Mouse (Mus musculus): ENCODE results near the gene Gm28043. TPM values are rescaled to one million over a fixed set of nuclear protein-coding genes. Genes with fewer than 3 reads are reported as not detected.

Gene Gm28043
- polyA plus RNA-seq, 1 experiment, result 1.2 TPM

DNA sequence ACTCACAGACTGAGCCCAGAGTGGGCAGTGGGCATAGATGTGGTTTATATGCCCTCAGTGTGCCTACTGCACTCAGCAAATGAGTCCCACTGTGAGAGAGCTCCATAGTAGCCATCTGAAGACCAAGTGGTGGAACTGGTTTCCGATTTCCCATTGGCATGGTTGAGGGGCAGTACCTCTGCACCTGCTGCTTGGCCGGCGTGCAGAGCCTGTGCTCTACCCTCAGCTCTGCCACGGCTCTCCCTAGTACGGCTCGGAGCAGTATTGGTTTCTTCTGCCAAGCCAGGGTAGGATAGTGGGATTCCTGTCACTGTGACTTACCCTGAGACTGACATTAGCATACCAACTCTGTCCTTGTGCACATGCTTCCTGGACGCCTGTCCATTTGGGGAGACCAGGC is 85.9 kb downstream of the Gm28043 start:
- no peak for DNase-seq
- Histone ChIP-seq H3K4me3 (replicated peaks; ENCODE audit: extremely low read depth, low read depth, low read length) (no peak overlapping the region), H3K4me1 (ENCODE audit: control insufficient read depth, insufficient read depth, low read length) (no peaks in the 10 kb centered on the region)
- WGBS, result 91% methylated on average over 7 of the region's 7 CpGs
- TF ChIP-seq POLR2A (IDR thresholded peaks at IDR 0.05; ENCODE audit: borderline replicate concordance, extremely low read depth, low read depth, low read length), result no peak
- no peak for TF ChIP-seq CTCF (IDR thresholded peaks at IDR 0.05; ENCODE audit: insufficient read depth, low read length)

DNA sequence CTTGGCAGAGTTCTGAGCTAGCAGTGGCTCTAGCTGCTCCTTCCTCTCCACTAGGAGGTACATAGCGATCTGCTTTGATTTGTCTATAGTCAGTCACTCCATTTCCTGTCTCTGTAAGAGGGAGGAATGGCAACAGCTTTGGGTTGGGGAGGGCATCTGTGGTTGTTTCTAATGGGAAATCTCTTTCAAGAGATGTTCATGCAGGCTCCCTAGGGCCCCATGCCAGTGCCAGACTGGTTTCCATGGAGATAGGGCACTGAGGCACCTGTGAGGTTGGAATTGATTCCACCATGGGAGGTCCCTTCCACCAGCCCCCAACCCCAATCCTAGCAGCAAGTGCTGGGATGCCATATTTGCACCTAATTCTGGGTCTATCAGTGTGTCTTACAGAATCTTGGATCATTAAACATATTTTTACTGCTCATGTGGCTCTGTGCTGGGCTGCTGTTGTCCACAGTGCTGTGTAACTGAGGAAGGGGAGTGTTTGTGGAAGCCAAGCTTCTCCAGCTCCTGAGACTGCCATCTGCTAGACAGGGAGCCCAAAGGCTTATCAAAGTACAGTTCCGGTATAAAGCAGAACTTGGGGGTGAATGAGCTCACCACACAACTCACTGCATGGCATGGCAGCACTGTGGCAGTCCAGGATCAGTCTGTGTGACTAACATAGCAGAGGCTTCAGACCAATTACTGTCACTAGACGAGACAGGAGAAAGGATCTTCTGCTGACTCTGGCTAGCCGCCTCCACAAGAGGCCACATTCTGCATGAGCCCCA is 88.4 kb downstream of the Gm28043 start:
- DNase-seq, result no peak
- Histone ChIP-seq H3K4me1 (ENCODE audit: control insufficient read depth, insufficient read depth, low read length) (no peaks in the 10 kb centered on the region), H3K4me3 (replicated peaks; ENCODE audit: extremely low read depth, low read depth, low read length) (no peak overlapping the region)
- WGBS, result 78% methylated on average over 4 of the region's 4 CpGs
- no peak for TF ChIP-seq POLR2A (IDR thresholded peaks at IDR 0.05; ENCODE audit: borderline replicate concordance, extremely low read depth, low read depth, low read length)
- TF ChIP-seq CTCF (IDR thresholded peaks at IDR 0.05; ENCODE audit: insufficient read depth, low read length), result no peak

DNA sequence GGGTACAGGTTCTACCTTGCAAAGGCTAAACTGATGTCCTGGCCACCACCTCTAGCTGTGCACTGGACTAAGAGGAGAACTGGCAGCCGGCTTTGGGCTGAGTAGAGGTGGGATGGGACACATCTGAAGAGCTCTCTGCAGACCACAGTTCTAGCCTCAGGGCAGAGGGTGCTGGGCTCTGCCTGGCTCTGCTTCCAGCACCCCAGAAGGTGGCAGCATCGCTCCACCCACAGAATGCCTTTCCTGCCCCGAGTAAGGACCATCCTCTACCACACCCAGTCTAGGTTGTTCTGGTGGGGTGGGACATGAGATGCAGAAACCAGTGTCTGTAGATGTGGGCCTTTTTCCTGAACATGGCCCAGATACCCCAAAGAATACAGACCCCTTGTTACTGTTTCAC is 90.1 kb downstream of the Gm28043 start:
- peak; percentile 58 for TF ChIP-seq CTCF (IDR thresholded peaks at IDR 0.05; ENCODE audit: insufficient read depth, low read length)
- TF ChIP-seq POLR2A (IDR thresholded peaks at IDR 0.05; ENCODE audit: borderline replicate concordance, extremely low read depth, low read depth, low read length), result no peak
- 37% methylated on average over 3 of the region's 3 CpGs for WGBS

GRCm38 (mm10) chr17:29705881-29706280 is 91.2 kb downstream of the Gm28043 start:
- TF ChIP-seq POLR2A (IDR thresholded peaks at IDR 0.05; ENCODE audit: borderline replicate concordance, extremely low read depth, low read depth, low read length), result no peak
- TF ChIP-seq CTCF (IDR thresholded peaks at IDR 0.05; ENCODE audit: insufficient read depth, low read length), result no peak
- no peak overlapping the region for H3K4me3 ChIP-seq (replicated peaks; ENCODE audit: extremely low read depth, low read depth, low read length)
- DNase-seq, result no peak
- 71% methylated on average over 5 of the region's 5 CpGs for whole genome bisulfite sequencing
- H3K4me1 ChIP-seq (ENCODE audit: control insufficient read depth, insufficient read depth, low read length), result no peaks in the 10 kb centered on the region

More for the DNA sequence above, 90.1 kb downstream of the Gm28043 start:
- Histone ChIP-seq H3K4me1 (ENCODE audit: control insufficient read depth, insufficient read depth, low read length) (no peaks in the 10 kb centered on the region), H3K4me3 (replicated peaks; ENCODE audit: extremely low read depth, low read depth, low read length) (no peak overlapping the region)
- DNase-seq, result no peak

DNA sequence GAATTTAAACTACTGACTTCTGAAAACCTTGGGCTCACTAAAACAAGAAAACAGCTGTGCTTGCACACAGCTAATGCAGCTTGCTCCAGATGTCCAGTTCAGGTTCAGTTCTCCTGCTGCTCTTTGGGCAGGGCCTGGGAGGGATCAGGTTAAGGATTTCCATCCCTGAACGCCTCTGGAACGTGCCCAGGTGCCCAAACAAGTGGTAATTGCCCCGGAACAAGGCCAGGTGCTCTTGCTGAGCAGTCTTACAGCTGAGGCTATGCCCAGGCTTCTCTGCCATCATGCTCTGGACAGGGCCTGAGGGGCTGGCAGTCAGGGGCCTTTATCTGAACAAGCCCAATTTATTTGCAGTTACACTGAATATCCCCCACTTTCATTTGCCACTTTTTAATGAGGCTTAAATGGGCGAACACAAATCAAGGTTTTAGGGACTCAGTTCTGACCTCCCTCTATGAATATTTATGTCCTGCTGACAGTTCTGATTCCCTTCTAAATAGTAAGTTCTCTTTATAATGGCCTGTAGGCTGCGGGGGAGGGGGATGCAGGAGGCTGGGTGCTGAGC is 92.4 kb downstream of the Gm28043 start:
- TF ChIP-seq POLR2A (IDR thresholded peaks at IDR 0.05; ENCODE audit: borderline replicate concordance, extremely low read depth, low read depth, low read length), result no peak
- TF ChIP-seq CTCF (IDR thresholded peaks at IDR 0.05; ENCODE audit: insufficient read depth, low read length), result no peak
- no peak for DNase-seq
- Histone ChIP-seq H3K4me1 (ENCODE audit: control insufficient read depth, insufficient read depth, low read length) (no peaks in the 10 kb centered on the region), H3K4me3 (replicated peaks; ENCODE audit: extremely low read depth, low read depth, low read length) (no peak overlapping the region)
- 76% methylated on average over 5 of the region's 5 CpGs for WGBS

DNA sequence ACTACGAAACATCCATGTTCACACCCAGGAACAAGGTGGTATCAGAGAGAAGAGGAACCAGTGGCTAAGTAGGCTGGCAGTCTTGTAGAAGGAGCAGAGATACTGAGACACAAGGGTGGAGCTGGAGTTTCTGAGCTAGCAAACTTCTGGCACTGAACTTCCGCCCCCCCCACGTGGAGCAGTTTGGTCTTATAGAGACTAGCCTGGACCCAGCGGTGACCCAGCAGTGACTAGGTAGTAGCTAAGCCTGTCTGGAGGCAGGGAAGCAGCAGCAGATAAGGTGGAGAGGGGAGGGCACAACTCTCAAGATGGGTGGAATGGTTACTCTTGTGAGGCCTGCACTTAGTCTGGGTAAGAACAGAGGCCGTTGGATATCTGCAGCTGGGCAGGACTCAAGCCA is 94.1 kb downstream of the Gm28043 start:
- Histone ChIP-seq H3K4me1 (ENCODE audit: control insufficient read depth, insufficient read depth, low read length) (no peaks in the 10 kb centered on the region), H3K4me3 (replicated peaks; ENCODE audit: extremely low read depth, low read depth, low read length) (no peak overlapping the region)
- TF ChIP-seq POLR2A (IDR thresholded peaks at IDR 0.05; ENCODE audit: borderline replicate concordance, extremely low read depth, low read depth, low read length), result no peak
- TF ChIP-seq CTCF (IDR thresholded peaks at IDR 0.05; ENCODE audit: insufficient read depth, low read length), result no peak
- 73% methylated on average over 5 of the region's 5 CpGs for WGBS
- no peak for DNase-seq

- 58% methylated on average over 11 of the region's 11 CpGs for WGBS
- no peak for TF ChIP-seq POLR2A (IDR thresholded peaks at IDR 0.05; ENCODE audit: borderline replicate concordance, extremely low read depth, low read depth, low read length)
- TF ChIP-seq CTCF (IDR thresholded peaks at IDR 0.05; ENCODE audit: insufficient read depth, low read length), result no peak
Measured at GRCm38 (mm10) chr17:29710562-29711044, 95.9 kb downstream of the Gm28043 start.

GRCm38 (mm10) chr17:29711076-29711744 is 96.5 kb downstream of the Gm28043 start:
- DNase-seq, result no peak
- no peak overlapping the region for H3K4me3 ChIP-seq (replicated peaks; ENCODE audit: extremely low read depth, low read depth, low read length)
- WGBS, result 56% methylated on average over 19 of the region's 19 CpGs
- no peaks in the 10 kb centered on the region for H3K4me1 ChIP-seq (ENCODE audit: control insufficient read depth, insufficient read depth, low read length)
- TF ChIP-seq CTCF (IDR thresholded peaks at IDR 0.05; ENCODE audit: insufficient read depth, low read length), result no peak
- no peak for TF ChIP-seq POLR2A (IDR thresholded peaks at IDR 0.05; ENCODE audit: borderline replicate concordance, extremely low read depth, low read depth, low read length)

More at GRCm38 (mm10) chr17:29710562-29711044, 95.9 kb downstream of the Gm28043 start:
- Histone ChIP-seq H3K4me1 (ENCODE audit: control insufficient read depth, insufficient read depth, low read length) (no peaks in the 10 kb centered on the region), H3K4me3 (replicated peaks; ENCODE audit: extremely low read depth, low read depth, low read length) (no peak overlapping the region)
- DNase-seq, result no peak

GRCm38 (mm10) chr17:29711745-29712431 is 97.2 kb downstream of the Gm28043 start:
- TF ChIP-seq CTCF (IDR thresholded peaks at IDR 0.05; ENCODE audit: insufficient read depth, low read length) (no peak), POLR2A (IDR thresholded peaks at IDR 0.05; ENCODE audit: borderline replicate concordance, extremely low read depth, low read depth, low read length) (no peak)
- no peak overlapping the region for H3K4me3 ChIP-seq (replicated peaks; ENCODE audit: extremely low read depth, low read depth, low read length)
- no peak for DNase-seq
- no peaks in the 10 kb centered on the region for H3K4me1 ChIP-seq (ENCODE audit: control insufficient read depth, insufficient read depth, low read length)
- 64% methylated on average over 8 of the region's 8 CpGs for WGBS

All from lung, adult 2 months (tissue).